Mouse (Mus musculus) cerebellum, adult 18-20 months (tissue): ENCODE data around the gene Knstrn.
A peak's percentile ranks its signal among the peaks of the same experiment; 100 is the strongest.

Experiments used
- DNase-seq, 2 experiments: peaks; one replicate each; pipeline ENCODE4 v3.0.0; 2021

Knstrn gene

DNA sequence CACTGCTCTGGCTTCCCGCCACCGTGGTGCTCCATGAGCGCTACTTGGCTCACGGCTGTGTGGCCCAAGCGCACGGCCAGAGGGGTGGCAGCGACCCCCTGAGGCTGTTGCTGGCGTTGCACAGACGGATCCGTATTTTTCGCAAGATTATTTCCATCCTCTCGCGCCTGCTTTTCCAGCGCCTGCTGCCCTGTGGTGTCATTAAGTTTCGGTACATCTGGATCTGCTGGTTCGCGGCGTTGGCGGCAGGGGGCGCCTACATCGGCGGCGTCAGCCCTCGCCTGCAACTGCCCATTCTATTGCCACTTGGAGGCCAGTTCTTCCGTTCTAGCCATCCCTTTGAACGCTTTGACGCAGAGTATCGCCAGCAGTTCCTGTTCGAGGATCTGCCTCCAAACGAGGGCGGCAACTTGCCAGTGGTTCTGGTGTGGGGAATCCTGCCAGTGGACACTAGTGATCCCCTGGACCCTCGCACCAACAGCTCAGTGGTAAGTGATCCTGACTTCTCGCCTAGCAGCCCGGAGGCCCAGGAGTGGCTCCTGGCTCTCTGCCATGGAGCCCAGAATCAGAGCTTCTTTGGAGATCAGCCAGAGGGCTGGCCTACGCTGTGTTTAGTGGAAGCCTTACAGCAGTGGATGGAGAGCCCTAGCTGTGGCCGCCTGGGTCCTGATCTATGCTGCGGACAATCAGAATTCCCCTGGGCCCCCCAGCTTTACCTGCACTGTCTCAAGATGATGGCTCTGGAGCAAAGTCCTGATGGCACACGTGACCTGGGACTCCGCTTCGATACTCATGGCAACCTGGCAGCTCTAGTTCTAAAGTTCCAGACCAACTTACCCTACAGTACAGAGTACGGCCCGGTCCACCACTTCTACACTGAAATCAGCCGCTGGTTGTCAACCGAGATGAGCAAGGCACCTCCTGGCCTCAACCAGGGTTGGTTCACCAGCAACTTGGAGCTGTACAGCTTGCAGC, 23.0 kb upstream of the Knstrn start:
- peak; percentile 82 to 87 for DNase-seq

- peak; percentile 34 to 48 for DNase-seq
These were observed 22.1 kb upstream of the Knstrn start for GRCm38 (mm10) chr2:118791591-118792258.

- DNase-seq = peak in 1 of 2 experiments; percentile 27
These were observed 21.6 kb upstream of the Knstrn start for GRCm38 (mm10) chr2:118792259-118792613.

- no peak for DNase-seq
These were observed 20.2 kb upstream of the Knstrn start for GRCm38 (mm10) chr2:118793636-118794035.

DNA sequence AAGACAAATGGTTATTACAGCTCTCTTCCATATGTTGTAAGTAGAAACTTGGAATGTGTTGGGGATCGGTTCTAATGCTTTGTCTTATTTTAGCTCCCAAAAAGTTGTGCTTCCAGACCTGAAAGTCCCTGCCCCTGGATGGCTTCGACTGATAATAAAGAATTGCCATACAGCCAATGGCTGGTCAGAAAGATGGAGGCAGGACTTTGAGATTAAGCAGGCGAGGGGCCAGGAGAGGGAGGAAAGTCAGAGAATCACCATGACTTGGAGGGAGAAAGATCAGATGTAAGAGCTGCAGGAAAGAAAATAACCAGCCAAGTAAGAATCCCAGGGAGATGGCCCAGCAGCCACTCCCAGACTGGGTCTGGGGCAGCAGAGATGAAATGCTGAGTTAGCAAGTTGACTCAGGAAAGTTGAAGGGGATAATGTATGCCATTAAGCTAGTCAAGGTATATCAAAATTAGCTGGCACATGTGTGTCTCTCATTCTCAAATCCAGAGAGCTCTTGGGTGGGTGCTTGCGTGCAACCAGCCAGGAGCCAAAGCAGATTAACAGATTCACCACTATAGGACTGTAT, 11.2 kb upstream of the Knstrn start:
- no peak for DNase-seq

DNA sequence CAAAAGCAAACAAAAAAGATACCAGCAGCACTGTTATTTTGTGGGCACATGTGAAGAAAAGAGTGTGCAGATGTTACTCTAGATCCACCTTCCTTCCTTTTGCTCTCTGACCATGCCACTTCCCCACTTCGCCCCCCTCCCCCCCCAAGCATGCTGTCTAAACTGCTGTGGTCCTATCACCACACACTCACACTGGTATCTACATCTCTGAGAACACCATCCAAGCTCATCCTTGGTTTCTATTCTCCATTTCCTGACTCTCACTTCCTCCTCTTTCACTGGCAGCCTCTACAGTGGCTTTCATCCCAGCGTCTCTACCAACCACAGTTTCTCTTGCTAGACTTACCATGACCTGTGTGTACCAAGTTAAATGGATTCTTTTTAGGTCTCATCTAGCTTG, 9.3 kb upstream of the Knstrn start:
- DNase-seq = no peak

DNA sequence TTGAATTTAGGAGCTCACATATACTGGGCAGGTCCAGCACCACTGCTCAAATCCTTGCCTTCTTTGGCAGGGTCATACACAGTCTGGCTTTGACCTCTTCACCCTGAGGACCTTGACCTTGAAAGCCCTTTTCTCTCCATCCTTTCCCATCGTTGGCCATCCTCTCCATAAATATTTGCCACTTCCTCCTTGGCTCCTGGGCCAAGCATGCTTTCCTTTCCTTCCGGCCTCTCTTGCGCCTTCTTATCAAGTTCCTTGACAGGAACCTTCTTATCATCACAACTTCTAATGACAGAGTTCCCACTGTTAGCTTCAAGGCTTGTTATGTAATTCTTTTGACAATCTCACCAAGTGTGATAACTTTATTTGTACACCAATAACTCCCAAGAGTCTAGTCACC, 8.7 kb upstream of the Knstrn start:
- no peak for DNase-seq

DNA sequence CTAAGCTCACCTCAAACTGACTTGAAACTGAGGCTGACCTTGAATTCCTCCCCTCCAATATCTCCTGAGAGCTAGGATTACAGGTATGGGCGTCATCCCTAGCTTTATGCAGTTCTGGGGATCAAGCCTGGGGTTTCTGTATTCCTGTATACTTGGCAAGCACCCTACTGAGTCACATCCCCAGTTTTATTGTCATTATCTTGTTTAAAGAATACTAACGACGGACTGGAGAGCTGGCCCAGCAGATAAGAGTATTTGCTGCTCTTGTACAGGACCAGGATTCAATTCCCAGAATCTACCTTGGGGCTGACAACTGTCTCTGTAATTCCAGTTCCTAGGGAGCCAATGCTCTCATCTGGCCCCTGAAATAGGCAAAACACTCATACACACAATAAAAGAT, 8.0 kb upstream of the Knstrn start:
- no peak for DNase-seq

GRCm38 (mm10) chr2:118806860-118807259, 6.9 kb upstream of the Knstrn start:
- DNase-seq = peak; percentile 59 to 77

GRCm38 (mm10) chr2:118810861-118811260, 2.9 kb upstream of the Knstrn start:
- DNase-seq = no peak

DNA sequence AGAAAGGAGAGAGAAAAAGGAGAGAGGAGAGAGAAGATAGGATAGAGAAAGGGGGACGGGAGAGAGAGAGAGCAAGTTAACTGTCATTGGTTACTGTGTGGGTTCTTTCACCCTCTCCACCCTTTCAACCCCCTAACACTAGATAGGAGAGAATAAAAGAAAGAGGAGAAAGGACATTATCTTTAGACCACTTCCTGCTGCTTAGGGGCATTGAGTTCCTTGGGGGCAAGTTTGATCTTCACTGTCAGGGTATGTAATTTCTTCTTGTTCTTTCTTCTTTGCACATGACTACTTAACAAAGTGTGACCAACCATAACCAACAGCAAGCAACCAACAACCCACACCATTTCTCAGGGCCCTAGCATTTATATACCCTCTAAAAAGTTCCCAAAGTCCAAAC, 1.1 kb upstream of the Knstrn start:
- DNase-seq = no peak

- DNase-seq = no peak
These were observed 9.0 kb downstream of the Knstrn start for GRCm38 (mm10) chr2:118822800-118823199.

DNA sequence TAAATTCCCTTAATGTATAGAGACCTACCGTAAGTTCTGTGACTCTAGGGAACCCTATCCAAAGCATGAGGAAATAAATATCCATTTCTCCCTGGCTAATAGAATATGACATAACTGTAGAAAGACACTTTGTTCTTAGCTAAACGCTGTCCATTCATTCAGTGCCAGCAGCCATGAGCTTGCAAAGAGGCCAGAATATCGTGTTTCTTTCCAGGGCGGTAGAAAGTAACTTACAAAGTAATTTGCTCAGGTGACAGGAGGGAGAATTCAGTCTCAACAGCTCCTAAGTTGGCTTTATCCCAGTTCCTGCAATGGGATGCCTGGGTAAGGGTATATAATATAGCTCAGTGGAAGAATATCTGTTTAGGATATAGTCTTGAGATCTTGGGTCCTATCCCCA, 10.6 kb downstream of the Knstrn start:
- DNase-seq = no peak

DNA sequence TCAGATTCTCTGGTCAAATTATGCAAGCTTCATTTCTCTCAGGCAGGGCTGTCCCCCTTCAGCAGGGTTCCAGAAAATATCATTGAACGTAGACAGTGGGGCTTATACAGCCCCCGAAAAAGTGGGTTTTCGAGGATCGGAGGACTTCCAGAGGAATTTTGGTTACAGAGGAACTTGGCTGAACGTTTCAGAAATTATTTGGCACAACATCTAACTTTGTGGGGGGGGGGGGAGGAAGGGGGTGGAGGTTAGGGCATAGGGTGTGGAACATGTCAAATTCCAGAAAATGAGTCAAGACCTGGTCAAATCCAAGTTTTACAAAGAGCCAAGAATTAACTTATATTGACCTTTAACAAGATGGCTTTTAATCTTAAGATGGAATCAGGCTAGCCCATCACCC, 15.3 kb downstream of the Knstrn start:
- DNase-seq = no peak

DNA sequence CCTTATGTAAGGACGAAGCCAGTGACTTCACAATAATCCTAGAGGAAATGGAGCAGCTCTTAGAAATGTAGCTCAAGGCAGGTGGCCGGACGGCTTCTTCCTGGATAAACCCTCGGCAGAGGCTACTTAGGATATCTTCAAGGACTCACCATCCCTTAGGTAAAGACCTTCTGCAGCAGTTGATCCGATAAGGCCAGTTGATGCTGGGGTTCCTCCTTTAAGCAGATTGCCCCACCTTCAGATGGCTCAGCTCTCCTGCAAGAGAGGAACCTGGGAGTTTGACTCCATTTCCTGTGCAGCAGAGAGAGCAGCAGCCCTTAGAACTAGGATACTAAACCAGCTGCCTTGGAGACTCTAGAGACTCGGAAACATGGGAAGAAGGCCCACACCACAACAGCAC, 20.3 kb downstream of the Knstrn start:
- no peak for DNase-seq

GRCm38 (mm10) chr2:118835115-118835514, 21.3 kb downstream of the Knstrn start:
- no peak for DNase-seq

GRCm38 (mm10) chr2:118838330-118838729, 24.5 kb downstream of the Knstrn start:
- DNase-seq = no peak

GRCm38 (mm10) chr2:118841186-118841585, 27.4 kb downstream of the Knstrn start:
- DNase-seq = no peak

DNA sequence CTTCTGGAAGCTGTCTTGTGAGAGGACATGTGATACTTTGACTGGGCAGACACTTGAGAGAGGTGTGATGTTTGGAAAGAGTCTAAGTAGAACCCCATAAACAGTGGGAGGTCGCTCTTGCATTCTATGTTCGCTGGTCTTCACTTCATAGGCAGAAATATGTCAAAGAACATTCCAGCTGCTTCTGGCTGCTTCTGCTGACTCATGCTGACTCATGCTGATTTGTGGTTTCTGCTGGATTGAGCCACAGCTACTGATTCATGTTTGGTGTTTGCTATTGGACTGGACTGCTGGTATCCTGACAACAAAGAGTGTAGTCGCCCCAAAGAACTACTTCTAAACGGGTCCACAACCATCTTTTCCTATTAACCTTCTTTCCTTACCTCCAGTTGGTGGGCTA, 28.0 kb downstream of the Knstrn start:
- no peak for DNase-seq

- DNase-seq = no peak
These were observed 30.6 kb downstream of the Knstrn start for GRCm38 (mm10) chr2:118844427-118844826.

DNA sequence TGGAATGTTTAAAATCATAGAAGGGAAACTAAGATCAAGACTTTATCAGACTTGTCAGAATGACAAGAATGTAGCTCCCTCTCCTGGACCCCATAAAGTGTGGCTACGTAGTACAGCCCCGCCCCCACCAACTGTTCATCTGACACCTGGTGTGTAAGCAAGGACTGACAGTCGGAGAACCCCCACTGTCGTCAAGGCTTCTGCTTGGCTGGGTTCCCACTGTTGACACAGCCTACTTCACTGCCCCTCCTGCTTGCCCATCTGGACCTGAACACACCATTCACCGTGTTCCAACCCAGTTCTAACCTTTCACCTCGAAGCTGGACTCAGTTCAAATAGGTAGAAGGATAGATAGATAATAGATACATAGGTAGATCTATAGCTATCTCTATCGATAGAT, 32.4 kb downstream of the Knstrn start:
- no peak for DNase-seq

GRCm38 (mm10) chr2:118851756-118852155, 38.0 kb downstream of the Knstrn start:
- DNase-seq = no peak

GRCm38 (mm10) chr2:118861454-118862339, 47.9 kb downstream of the Knstrn start, which contains the start of gene Ivd:
Gene Ivd, plus strand, starts transcription at chr2:118861954.
- DNase-seq = peak; percentile 90 to 96
